Mouse (Mus musculus) limb, embryonic 15.5 days (tissue): ENCODE measurements around the gene Stpg1. TPM values are rescaled to one million over a fixed set of nuclear protein-coding genes. Genes with fewer than 3 reads are reported as not detected.
A peak's percentile ranks its signal among the peaks of the same experiment; 100 is the strongest.

Experiments
- ATAC-seq: fragments of 200-750 bp; cut with Nextera tagmentation; 2 replicates; pipeline ENCODE4 v1.8.0; 2017; ENCODE audit warnings: low read depth, moderate TSS enrichment; ENCODE audit not compliant: insufficient number of reproducible peaks, low FRiP score, low TSS enrichment
- H3K27ac ChIP-seq: fragments of 300-500 bp; sonication (generic); 2 replicates; pipeline ENCODE4 v1.5.1; 2015; ENCODE audit warnings: moderate library complexity, mild to moderate bottlenecking, inconsistent platforms
- H3K27me3 ChIP-seq: fragments of 300-500 bp; sonication (generic); 2 replicates; pipeline ENCODE4 v1.6.1; 2015; ENCODE audit warnings: inconsistent platforms
- H3K36me3 ChIP-seq: fragments of 300-500 bp; sonication (generic); 2 replicates; pipeline ENCODE4 v1.6.1; 2015; ENCODE audit warnings: inconsistent platforms
- H3K4me1 ChIP-seq: fragments of 300-500 bp; sonication (generic); 2 replicates; pipeline ENCODE4 v1.6.1; 2015; ENCODE audit warnings: inconsistent platforms
- H3K4me2 ChIP-seq: fragments of 300-500 bp; sonication (generic); 2 replicates; pipeline ENCODE4 v1.6.1; 2015; ENCODE audit warnings: mild to moderate bottlenecking, inconsistent platforms
- H3K4me3 ChIP-seq: fragments of 300-500 bp; sonication (generic); 2 replicates; pipeline ENCODE4 v1.5.1; 2015; ENCODE audit warnings: mild to moderate bottlenecking, inconsistent platforms
- H3K9ac ChIP-seq: fragments of 300-500 bp; sonication (generic); 2 replicates; pipeline ENCODE4 v1.6.1; 2015; ENCODE audit warnings: inconsistent platforms
- H3K9me3 ChIP-seq: fragments of 300-500 bp; sonication (generic); 2 replicates; pipeline ENCODE4 v1.6.1; 2016; ENCODE audit warnings: inconsistent platforms
- WGBS: fragments of 180-500 bp; shearing (Covaris S2); methylation state at CpG from one replicate; pipeline ENCODE4 v1.1.7; 2015; 5-methylcytosine and 5-hydroxymethylcytosine counted together
- polyA plus RNA-seq: library from polyadenylated mRNA; unstranded; fragments of >200 nt; fragmentation: Nextera tagmentation; extraction: Ambion mirVana; gene quantifications from 2 replicates; pipeline ENCODE4 v1.2.1, GENCODE M21; 2015

The Stpg1 gene
- polyA plus RNA-seq, 1 experiment from 2014 or later, result 0.12 TPM

DNA sequence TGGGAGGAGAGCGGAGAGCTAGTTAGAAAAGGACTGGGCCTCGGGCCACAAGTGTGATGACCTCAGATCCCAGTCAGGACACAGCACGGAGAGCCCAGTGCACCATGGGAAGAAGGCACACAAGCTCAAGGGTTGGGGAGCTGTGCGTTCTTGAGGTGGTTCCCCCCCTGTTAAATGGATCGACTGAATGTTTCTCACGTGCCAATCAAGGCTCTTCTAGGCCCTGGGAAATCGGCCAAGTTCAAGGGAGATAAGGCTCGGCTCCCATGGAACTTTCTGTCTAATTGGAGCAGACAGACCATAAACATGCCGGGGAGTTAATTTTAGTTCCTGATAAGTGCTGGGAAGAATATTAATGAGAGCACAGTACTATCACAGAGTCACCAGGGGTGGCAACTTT lies 70.8 kb downstream of the Stpg1 start:
- no peaks in the 10 kb centered on the region for H3K36me3 ChIP-seq
- 53% methylated on average over 9 of the region's 9 CpGs for WGBS
- ATAC-seq, result no peak
- peaks cover 45% of the 10 kb centered on the region for H3K4me1 ChIP-seq
- H3K27ac ChIP-seq, result no peak overlapping the region
- H3K27me3 ChIP-seq, result peaks cover 27% of the 10 kb centered on the region
- H3K9ac ChIP-seq, result no peak overlapping the region
- H3K9me3 ChIP-seq, result no peaks in the 10 kb centered on the region
- H3K4me3 ChIP-seq, result no peak overlapping the region
- no peak overlapping the region for H3K4me2 ChIP-seq

GRCm38 (mm10) chr4:135567042-135567441 lies 72.5 kb downstream of the Stpg1 start:
- Histone ChIP-seq H3K36me3 (no peaks in the 10 kb centered on the region), H3K4me2 (no peak overlapping the region), H3K4me1 (peaks cover 60% of the 10 kb centered on the region), H3K9ac (no peak overlapping the region), H3K9me3 (no peaks in the 10 kb centered on the region), H3K27ac (peak overlapping the region; percentile 33; the same call in 1 of the 2 replicates), H3K27me3 (peaks cover 38% of the 10 kb centered on the region), H3K4me3 (no peak overlapping the region)
- no peak for ATAC-seq
- 33% methylated on average over 11 of the region's 11 CpGs for WGBS

GRCm38 (mm10) chr4:135567484-135567883 lies 72.9 kb downstream of the Stpg1 start:
- peak overlapping the region; percentile 33; the same call in 1 of the 2 replicates for H3K27ac ChIP-seq
- H3K9ac ChIP-seq, result no peak overlapping the region
- no peak for ATAC-seq
- no peaks in the 10 kb centered on the region for H3K9me3 ChIP-seq
- no peaks in the 10 kb centered on the region for H3K36me3 ChIP-seq
- H3K4me2 ChIP-seq, result no peak overlapping the region
- H3K4me3 ChIP-seq, result no peak overlapping the region
- peaks cover 65% of the 10 kb centered on the region for H3K4me1 ChIP-seq
- 35% methylated on average over 8 of the region's 8 CpGs for WGBS
- peaks cover 42% of the 10 kb centered on the region for H3K27me3 ChIP-seq

DNA sequence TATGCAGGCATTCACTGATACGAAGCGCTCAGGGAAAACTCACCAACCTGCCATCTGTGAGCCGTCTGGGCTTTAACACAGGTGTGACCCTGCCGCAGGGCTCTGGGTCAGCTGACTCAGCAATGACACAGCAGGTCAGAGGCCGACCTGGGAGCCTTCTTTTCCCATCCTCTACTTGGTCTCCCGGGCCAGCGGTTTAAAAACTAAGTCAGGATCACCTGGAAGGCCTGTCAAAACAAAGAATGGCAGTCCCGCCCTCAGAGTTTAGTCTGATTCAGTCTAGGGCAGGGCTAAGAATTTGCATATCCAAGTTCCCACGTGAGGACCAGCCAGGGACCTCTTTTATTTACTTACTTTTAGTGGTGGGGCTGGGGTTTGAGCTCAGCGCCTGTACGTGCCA lies 74.6 kb downstream of the Stpg1 start:
- Histone ChIP-seq H3K27me3 (peaks cover 54% of the 10 kb centered on the region), H3K36me3 (no peaks in the 10 kb centered on the region), H3K4me2 (peak overlapping the region; percentile 49), H3K4me1 (peaks cover 77% of the 10 kb centered on the region), H3K27ac (no peak overlapping the region), H3K9ac (no peak overlapping the region), H3K9me3 (no peaks in the 10 kb centered on the region), H3K4me3 (peak overlapping the region; percentile 30; the same call in 1 of the 2 replicates)
- no peak for ATAC-seq
- WGBS, result 12% methylated on average over 11 of the region's 11 CpGs

GRCm38 (mm10) chr4:135570152-135571036 lies 75.8 kb downstream of the Stpg1 start:
- peak overlapping the region; percentile 58 for H3K27ac ChIP-seq
- WGBS, result 9% methylated on average over 32 of the region's 32 CpGs
- no peaks in the 10 kb centered on the region for H3K9me3 ChIP-seq
- H3K4me1 ChIP-seq, result peaks cover 77% of the 10 kb centered on the region
- peak overlapping the region; percentile 3; the same call in 1 of the 2 replicates for H3K9ac ChIP-seq
- H3K4me3 ChIP-seq, result peak overlapping the region; percentile 30
- H3K27me3 ChIP-seq, result peaks cover 64% of the 10 kb centered on the region
- ATAC-seq, result peak; percentile 41
- H3K36me3 ChIP-seq, result no peaks in the 10 kb centered on the region
- H3K4me2 ChIP-seq, result peak overlapping the region; percentile 49

DNA sequence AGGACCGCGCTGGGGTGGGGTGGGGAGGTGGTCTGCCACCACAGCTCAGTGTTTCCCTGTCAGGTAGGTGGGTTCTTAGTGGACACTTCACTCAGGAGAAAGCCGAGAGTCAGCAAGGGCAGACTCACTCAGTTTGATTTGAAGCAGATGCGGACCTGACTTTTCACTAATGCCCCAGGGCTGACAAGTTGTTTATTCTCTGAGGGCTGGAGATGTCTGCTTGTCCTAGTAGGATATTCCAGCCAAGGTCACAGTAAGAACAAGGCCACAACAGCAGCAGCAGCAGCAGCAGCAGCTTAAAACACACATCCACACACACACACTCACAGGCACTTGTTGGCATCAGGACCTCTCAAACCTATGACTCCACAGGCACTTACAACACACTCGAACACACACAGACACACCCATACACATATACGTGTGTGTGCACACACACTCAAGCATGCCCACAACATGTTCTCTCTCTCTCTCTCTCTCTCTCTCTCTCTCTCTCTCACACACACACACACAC lies 76.5 kb downstream of the Stpg1 start:
- peak overlapping the region; percentile 33 for H3K4me3 ChIP-seq
- H3K36me3 ChIP-seq, result no peaks in the 10 kb centered on the region
- no peak for ATAC-seq
- peak overlapping the region; percentile 65 for H3K27ac ChIP-seq
- H3K9me3 ChIP-seq, result no peaks in the 10 kb centered on the region
- 19% methylated on average over 6 of the region's 6 CpGs for WGBS
- peaks cover 75% of the 10 kb centered on the region for H3K4me1 ChIP-seq
- H3K9ac ChIP-seq, result peak overlapping the region; percentile 3; the same call in 1 of the 2 replicates
- H3K27me3 ChIP-seq, result peaks cover 64% of the 10 kb centered on the region
- peak overlapping the region; percentile 49 for H3K4me2 ChIP-seq

DNA sequence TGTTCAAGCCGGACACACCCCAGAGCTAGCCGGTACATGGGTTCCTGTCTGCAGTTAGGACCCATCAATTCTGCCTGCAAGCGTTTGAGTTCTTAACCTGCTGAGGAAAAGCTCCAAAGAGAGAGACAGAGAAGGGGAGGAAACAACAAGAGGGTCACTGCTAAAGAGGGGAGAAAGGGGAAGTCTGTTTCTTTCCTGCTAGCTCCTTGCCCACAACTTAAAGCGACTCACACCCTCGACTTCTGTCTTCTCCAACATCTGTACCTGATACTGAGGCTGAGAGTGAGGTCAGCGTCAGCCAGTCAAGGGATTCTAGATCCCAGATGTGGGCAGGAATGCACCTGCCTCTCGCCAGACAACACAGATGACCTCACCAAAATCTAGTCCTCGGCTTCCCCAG lies 77.7 kb downstream of the Stpg1 start:
- H3K4me1 ChIP-seq, result peaks cover 67% of the 10 kb centered on the region
- H3K9me3 ChIP-seq, result no peaks in the 10 kb centered on the region
- H3K9ac ChIP-seq, result no peak overlapping the region
- no peak for ATAC-seq
- H3K36me3 ChIP-seq, result no peaks in the 10 kb centered on the region
- WGBS, result 9% methylated on average over 8 of the region's 8 CpGs
- H3K27me3 ChIP-seq, result peaks cover 57% of the 10 kb centered on the region
- H3K27ac ChIP-seq, result peak overlapping the region; percentile 65; the same call in 1 of the 2 replicates
- peak overlapping the region; percentile 21 for H3K4me2 ChIP-seq
- peak overlapping the region; percentile 33 for H3K4me3 ChIP-seq

- peaks cover 57% of the 10 kb centered on the region for H3K4me1 ChIP-seq
- peak within 1 kb of the TSS; percentile 49 for H3K4me2 ChIP-seq
- H3K9me3 ChIP-seq, result no peaks in the 10 kb centered on the region
- peak within 1 kb of the TSS; percentile 33 for H3K4me3 ChIP-seq
- peaks cover 46% of the 10 kb centered on the region for H3K27me3 ChIP-seq
- no peak within 1 kb of the TSS for H3K9ac ChIP-seq
- ATAC-seq, result no peak
- H3K36me3 ChIP-seq, result no peaks in the 10 kb centered on the region
- peak within 1 kb of the TSS; percentile 58 for H3K27ac ChIP-seq
- WGBS, result under 1% methylated on average over 31 of the region's 31 CpGs
Measured at GRCm38 (mm10) chr4:135573251-135573808, 78.7 kb downstream of the Stpg1 start, which contains the start of gene Grhl3. Gene Grhl3, minus strand, starts transcription at chr4:135573630.

- H3K4me1 ChIP-seq, result peaks cover 36% of the 10 kb centered on the region
- no peak overlapping the region for H3K4me3 ChIP-seq
- no peak overlapping the region for H3K9ac ChIP-seq
- H3K27ac ChIP-seq, result no peak overlapping the region
- H3K4me2 ChIP-seq, result no peak overlapping the region
- H3K36me3 ChIP-seq, result no peaks in the 10 kb centered on the region
- no peaks in the 10 kb centered on the region for H3K9me3 ChIP-seq
- H3K27me3 ChIP-seq, result peaks cover 37% of the 10 kb centered on the region
- ATAC-seq, result no peak
- WGBS, result 50% methylated on average over 15 of the region's 15 CpGs
Measured at GRCm38 (mm10) chr4:135575365-135576140, 81.0 kb downstream of the Stpg1 start.

- no peak overlapping the region for H3K27ac ChIP-seq
- no peaks in the 10 kb centered on the region for H3K36me3 ChIP-seq
- ATAC-seq, result no peak
- H3K9me3 ChIP-seq, result no peaks in the 10 kb centered on the region
- 86% methylated on average over 5 of the region's 5 CpGs for WGBS
- no peak overlapping the region for H3K9ac ChIP-seq
- peaks cover 16% of the 10 kb centered on the region for H3K4me1 ChIP-seq
- no peak overlapping the region for H3K4me2 ChIP-seq
- no peak overlapping the region for H3K4me3 ChIP-seq
- peaks cover 17% of the 10 kb centered on the region for H3K27me3 ChIP-seq
Measured at GRCm38 (mm10) chr4:135578490-135578889, 83.9 kb downstream of the Stpg1 start.

DNA sequence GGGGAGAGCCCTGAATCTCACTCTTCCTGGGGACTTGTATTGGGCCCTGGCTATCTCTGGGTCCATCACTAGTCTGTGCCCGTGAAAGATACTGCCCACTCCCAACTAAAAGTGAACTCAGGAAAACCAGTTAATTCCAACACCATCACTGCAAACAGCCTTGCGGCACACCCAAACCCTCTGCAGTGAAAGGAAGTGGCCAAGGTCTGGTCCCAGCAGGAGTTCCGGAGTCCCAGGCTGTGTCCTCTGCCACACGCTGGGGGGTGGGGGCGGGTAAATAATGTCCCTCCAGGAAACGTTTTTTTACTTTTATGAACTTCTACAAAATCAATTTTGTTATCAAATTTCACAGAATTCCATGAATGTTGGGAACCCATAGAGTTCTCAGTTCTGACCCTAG lies 85.1 kb downstream of the Stpg1 start:
- 51% methylated on average over 6 of the region's 6 CpGs for WGBS
- H3K4me3 ChIP-seq, result no peak overlapping the region
- H3K36me3 ChIP-seq, result no peaks in the 10 kb centered on the region
- no peak for ATAC-seq
- no peak overlapping the region for H3K9ac ChIP-seq
- H3K4me1 ChIP-seq, result peaks cover 9% of the 10 kb centered on the region; the same call in 1 of the 2 replicates
- H3K9me3 ChIP-seq, result no peaks in the 10 kb centered on the region
- H3K27ac ChIP-seq, result no peak overlapping the region
- H3K4me2 ChIP-seq, result no peak overlapping the region
- peaks cover 7% of the 10 kb centered on the region; the same call in 1 of the 2 replicates for H3K27me3 ChIP-seq
